Mouse (Mus musculus): Measurements from ENCODE around the gene Adora1.

Adora1 gene

GRCm38 (mm10) chr1:134192024-134192423 lies 43.2 kb downstream of the Adora1 start:
- no peak for DNase-seq

GRCm38 (mm10) chr1:134191192-134191591 lies 44.0 kb downstream of the Adora1 start:
- no peak for DNase-seq

- DNase-seq: peak; percentile 40
Observed at GRCm38 (mm10) chr1:134188989-134189729, 46.1 kb downstream of the Adora1 start.

- no peak for DNase-seq
Observed at GRCm38 (mm10) chr1:134188217-134188616, 47.0 kb downstream of the Adora1 start.

- DNase-seq: no peak
Observed at GRCm38 (mm10) chr1:134184089-134184488, 51.1 kb downstream of the Adora1 start.

- DNase-seq: no peak
Observed at GRCm38 (mm10) chr1:134182025-134182424, 53.2 kb downstream of the Adora1 start, which contains the start of gene Chil1. Chil1 (plus strand) TSS chr1:134182176.

GRCm38 (mm10) chr1:134177976-134178375 lies 57.3 kb downstream of the Adora1 start:
- DNase-seq: no peak

GRCm38 (mm10) chr1:134173081-134173480 lies 62.1 kb downstream of the Adora1 start:
- no peak for DNase-seq

GRCm38 (mm10) chr1:134168985-134169697 lies 66.1 kb downstream of the Adora1 start:
- DNase-seq: no peak

GRCm38 (mm10) chr1:134168567-134168966 lies 66.7 kb downstream of the Adora1 start:
- DNase-seq: no peak

- no peak for DNase-seq
Observed at GRCm38 (mm10) chr1:134167416-134168305, 67.6 kb downstream of the Adora1 start.

GRCm38 (mm10) chr1:134166547-134166946 lies 68.7 kb downstream of the Adora1 start:
- DNase-seq: no peak

- no peak for DNase-seq
Observed at GRCm38 (mm10) chr1:134164454-134164853, 70.8 kb downstream of the Adora1 start.

- no peak for DNase-seq
Observed at GRCm38 (mm10) chr1:134163476-134163875, 71.8 kb downstream of the Adora1 start.

GRCm38 (mm10) chr1:134162510-134163225 lies 72.6 kb downstream of the Adora1 start:
- DNase-seq: no peak

- DNase-seq: no peak
Observed at GRCm38 (mm10) chr1:134161399-134161798, 73.8 kb downstream of the Adora1 start.

- no peak for DNase-seq
Observed at GRCm38 (mm10) chr1:134160404-134160803, 74.8 kb downstream of the Adora1 start.

- DNase-seq: no peak
Observed at GRCm38 (mm10) chr1:134154655-134155054, 80.6 kb downstream of the Adora1 start.

GRCm38 (mm10) chr1:134154121-134154520 lies 81.1 kb downstream of the Adora1 start:
- no peak for DNase-seq

GRCm38 (mm10) chr1:134152626-134153590 lies 82.3 kb downstream of the Adora1 start:
- DNase-seq: no peak

Data from thymus, postnatal 14 days (tissue).